7 mouse cellular contexts compared by ENCODE assay signal in genomic region chr8:108885450-108885849, GRCm38 (mm10).
DNase-seq lines count a peak whose midpoint lies in the region; ATAC-seq and TF ChIP-seq lines count a peak whose summit lies in the region.

No protein-coding gene starts in this region.

- H3K27me3 ChIP-seq in hindbrain, embryonic 14.5 days (ENCODE audit: control insufficient read depth, insufficient read depth, low read length) = no peaks in the 10 kb centered on the region

- ATAC-seq in hindbrain, embryonic 14.5 days (ENCODE audit: low FRiP score) = no peak
- no peak for ATAC-seq in erythroid progenitor cell, adult 5-6 weeks (replicated peaks; ENCODE audit: low FRiP score, poor library complexity, severe bottlenecking)

- H3K27ac ChIP-seq in hindbrain, embryonic 14.5 days = peak overlapping the region; percentile 67

- H3K4me1 ChIP-seq in hindbrain, embryonic 14.5 days (replicated peaks; ENCODE audit: control insufficient read depth, insufficient read depth, low read length) = peaks cover 43% of the 10 kb centered on the region

- H3K9me3 ChIP-seq in hindbrain, embryonic 14.5 days (ENCODE audit: control insufficient read depth, low read length) = no peaks in the 10 kb centered on the region

- H3K4me2 ChIP-seq in hindbrain, embryonic 14.5 days (replicated peaks) = no peak overlapping the region

- 0 out of 2 replicates have a peak overlapping the region, but pooled peaks have one; percentile 13 for H3K9ac ChIP-seq in hindbrain, embryonic 14.5 days

- TF ChIP-seq POLR2A in brain, embryonic 14.5 days (IDR thresholded peaks at IDR 0.05; ENCODE audit: borderline replicate concordance, extremely low read depth, insufficient read depth, insufficient read length, poor library complexity, severe bottlenecking) = no peak

- H3K36me3 ChIP-seq in hindbrain, embryonic 14.5 days (replicated peaks; ENCODE audit: control insufficient read depth, insufficient read depth) = no peaks in the 10 kb centered on the region

- peak; percentile 69 for DNase-seq in brain, embryonic 14.5 days (ENCODE audit: low read depth)
- peak; percentile 91 to 96 for DNase-seq in cerebellum, postnatal 10 days
- no peak for DNase-seq in hindbrain, embryonic 14.5 days (ENCODE audit: low spot score)
- peak; percentile 34 for DNase-seq in lung, postnatal 14 days
- DNase-seq in layer of hippocampus, adult 18-20 months (ENCODE audit: low spot score in 2 of 2) = no peak
- DNase-seq in ovary, postnatal 14 days (ENCODE audit: low spot score) = no peak

- H3K4me3 ChIP-seq in hindbrain, embryonic 14.5 days (replicated peaks; ENCODE audit: low read length) = no peak overlapping the region

- TF ChIP-seq CTCF in brain, embryonic 14.5 days (IDR thresholded peaks at IDR 0.05; ENCODE audit: borderline replicate concordance, extremely low read depth, insufficient read depth, insufficient read length) = no peak

- WGBS in hindbrain, embryonic 14.5 days = 30% methylated on average over 14 of the region's 14 CpGs

Comparison
In these comparisons a context has a peak if more than half of its experiments do, and no peak if none do; other contexts are left out.
1. DNase-seq: peak in brain, embryonic 14.5 days (single experiment), cerebellum, postnatal 10 days (2 of 2) and lung, postnatal 14 days (single experiment); none in hindbrain, embryonic 14.5 days (single experiment), layer of hippocampus, adult 18-20 months (0 of 2) and ovary, postnatal 14 days (single experiment).